Mouse (Mus musculus) monocyte, adult 2 months (primary cell): Measurements from ENCODE around the gene P3h2.

Experiments used
- DNase-seq, 2 experiments: peaks; one replicate each; pipeline ENCODE4 v3.0.0; 2022; ENCODE audit warnings: low spot score in 2 of 2, low read depth in 1 of 2

Gene P3h2

DNA sequence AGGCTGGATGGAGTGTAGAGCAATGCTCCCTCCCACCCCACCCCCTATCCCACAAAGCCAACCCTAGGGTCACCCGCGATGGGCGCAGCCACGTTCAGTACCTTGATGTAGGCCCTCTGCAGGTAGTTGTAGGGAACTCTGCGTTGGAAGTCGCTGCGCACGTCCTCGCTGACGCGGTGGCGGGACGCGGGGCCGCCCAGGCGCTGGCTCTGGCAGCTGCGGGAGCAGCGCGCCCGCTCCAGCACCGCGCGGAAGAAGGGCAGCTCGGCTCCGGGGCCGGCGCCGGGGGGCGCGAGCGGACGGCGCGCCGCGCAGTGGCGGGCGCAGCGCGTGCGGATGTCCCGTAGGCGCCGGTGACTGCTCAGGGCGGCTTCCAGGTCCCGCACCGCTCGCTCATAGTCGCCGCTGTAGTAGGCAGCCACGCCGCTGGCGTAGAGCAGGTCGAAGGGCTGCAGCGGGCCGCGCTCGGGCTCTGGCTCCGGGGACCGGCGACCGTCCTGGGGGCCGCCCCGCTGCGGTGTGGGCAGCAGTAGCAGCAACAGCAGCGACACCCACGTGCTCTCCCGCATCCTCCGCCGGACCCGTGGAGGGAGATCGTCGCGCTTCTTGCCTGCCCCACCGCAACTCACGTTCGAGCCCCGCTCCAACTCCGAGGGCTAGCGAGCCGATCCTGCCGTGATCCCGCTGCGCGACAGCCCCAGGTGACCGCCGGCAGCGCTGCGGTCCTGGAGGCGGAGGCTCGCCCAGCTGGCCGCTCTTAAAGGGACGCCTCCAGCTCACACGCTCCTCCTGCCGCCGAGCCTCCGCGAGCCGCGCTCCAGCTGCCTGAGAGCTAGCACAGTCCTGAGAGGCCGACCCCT is at the start of gene P3h2:
Gene P3h2, minus strand, starts transcription at position 670 of the 860 bp plus-strand sequence.
- DNase-seq, result no peak

DNA sequence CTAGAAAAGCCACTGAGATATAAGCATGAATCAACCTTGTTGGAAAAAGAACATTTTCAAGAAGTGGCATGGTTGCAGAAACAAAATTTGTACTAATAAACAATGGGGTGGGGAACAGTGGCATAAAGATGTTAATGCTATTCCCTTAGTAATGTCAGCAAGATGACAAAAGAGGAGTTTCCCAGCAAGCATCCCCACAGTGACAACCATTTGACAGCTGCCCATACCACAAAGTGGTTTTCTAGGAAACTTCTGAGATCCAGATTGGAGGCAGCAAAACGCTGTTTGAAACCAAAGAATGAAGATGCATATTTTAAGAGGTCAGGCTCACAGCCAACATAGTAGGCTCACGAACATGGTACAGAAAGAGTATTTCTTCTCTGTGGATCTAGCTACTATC is 46.7 kb upstream of the P3h2 start:
- DNase-seq, result no peak

DNA sequence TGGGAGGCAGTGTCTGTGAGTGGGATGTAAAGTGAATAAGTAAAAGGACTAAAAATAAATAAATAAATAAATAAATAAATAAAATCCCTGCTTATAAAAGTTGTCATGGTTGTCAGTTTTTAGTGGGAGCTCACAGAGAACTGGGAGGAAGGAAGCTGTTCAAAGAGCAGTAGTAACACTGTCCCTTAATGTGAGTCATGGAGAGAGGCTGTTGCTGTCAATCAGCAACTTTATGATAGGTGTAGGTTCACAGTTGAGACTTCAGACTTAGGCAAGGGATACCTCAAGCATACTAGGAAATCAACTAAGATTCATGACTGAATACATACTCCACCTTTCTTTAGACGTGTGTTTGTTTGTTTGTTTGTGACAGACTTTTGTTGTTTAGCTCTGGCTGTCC is 45.4 kb upstream of the P3h2 start:
- DNase-seq, result no peak

DNA sequence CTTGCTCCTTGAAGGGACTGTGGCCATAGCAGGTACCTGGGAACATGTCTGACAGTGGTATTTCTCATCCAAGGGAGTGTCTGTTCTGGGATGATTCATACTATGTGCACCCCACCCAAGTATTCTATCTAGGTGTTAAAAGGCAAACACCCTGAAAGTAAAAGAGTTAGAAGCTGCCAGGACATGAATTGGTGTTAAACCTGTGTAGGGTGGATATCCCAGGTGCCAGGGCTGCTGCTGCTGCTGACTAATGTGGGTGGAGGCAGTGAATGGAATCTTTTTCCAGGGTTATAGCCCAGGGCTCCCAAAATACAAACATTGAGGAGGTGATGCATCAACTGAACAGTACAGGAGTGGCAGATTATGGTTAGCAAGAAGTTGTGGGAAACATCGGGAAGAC is 41.3 kb upstream of the P3h2 start:
- no peak for DNase-seq

DNA sequence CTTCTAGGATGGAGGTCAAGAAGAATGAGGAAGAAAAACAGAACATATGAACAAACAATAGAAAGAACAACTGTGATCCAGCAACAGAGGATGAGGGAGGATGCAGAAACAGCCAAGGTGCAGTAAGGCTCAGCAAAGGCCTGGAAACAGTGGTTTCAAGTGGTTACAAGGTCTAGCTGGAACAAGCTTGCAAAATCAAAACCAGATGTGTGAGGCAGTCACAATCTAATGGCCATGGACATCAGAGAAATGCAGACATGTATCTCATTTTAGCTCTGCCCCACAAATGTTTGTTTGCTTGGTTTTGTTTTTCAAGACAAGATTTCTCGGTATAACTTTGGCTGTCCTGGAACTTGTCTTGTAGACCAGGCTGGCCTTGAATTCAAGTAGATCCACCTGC is 25.5 kb upstream of the P3h2 start:
- DNase-seq, result no peak

DNA sequence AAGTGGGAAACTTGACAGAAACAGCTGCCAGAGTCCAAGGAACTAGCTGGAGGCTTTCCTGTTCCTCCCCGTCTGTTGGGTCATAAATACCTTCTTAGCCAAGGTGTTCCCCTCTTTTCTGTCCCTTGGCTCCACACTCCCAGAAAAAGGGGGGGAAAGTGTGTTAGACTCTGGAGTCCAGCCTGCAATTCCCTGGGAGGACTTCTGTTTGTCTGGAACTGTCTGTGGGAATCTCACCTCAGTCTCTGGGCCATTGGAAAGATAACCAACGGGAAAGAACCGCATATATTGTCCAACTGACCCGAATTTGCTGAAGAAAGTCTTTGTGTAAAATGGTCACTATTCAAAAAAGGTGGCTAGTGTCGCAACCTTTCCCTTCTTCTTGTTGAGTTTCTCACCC is 1.0 kb upstream of the P3h2 start:
- DNase-seq, result no peak

DNA sequence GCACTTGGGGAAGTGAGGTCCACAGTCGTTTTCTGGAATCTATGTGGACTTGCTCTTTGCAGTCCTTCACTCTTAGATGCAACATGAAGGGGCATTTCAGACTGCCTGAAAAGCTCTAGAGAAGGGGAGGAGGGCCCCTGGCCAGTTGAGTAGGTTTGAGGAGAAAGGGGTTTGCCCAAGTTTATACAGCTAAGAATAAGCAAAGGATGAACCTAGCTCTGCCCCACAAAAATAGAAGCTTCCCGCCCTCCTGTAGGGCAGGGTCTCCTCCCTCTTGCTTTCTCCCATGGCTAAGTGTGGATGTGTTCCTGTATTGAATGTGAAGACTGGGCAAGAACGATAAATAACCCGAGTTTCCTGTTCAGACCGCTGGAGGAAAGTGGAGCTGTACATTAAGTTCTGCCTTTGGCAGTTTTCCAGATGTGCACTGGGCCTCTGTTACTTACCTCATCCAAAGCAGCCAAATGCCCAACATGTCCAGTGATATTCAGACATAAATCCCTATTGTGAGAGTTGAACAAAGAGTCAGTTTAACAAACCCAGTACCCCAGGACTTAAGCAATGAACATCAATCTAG is 545 bp upstream of the P3h2 start:
- no peak for DNase-seq

DNA sequence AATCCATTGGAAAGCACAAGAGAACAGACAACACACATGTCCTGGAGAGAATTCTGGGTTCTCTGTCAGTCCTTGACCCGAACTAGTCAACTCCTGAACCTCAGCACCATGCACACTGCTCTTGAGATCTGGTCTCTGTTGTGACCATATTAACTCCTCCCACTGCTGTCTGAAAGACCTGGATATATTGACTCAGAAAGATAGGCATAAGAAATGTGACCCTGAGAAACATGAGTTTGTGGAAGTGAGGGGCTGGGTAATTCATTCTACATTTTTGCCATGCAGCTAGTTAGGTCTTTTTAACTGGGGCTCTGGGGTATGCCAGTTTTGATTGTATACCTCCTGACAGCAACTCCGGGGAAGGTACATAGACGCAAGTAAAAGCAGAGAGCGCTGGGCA is 1.3 kb downstream of the P3h2 start:
- DNase-seq, result no peak

DNA sequence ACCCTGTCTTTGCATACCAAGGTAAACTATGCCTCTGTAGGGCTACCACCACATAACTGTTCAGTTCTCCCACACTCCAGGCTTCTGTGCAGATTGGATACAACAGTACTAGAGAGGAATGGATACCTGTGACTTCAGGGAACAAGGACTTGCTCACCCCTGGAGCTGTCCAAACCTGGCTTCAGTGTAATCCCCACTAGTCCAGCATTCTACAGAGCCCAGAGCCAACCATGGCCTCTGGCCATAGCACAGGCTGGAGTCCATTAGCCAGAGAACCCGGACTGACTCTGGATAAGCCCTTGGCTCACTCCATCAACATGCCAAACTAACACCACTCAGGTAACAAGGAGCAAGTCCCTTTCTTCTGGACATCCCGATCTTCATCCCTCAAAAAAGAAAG is 2.7 kb downstream of the P3h2 start:
- no peak for DNase-seq

DNA sequence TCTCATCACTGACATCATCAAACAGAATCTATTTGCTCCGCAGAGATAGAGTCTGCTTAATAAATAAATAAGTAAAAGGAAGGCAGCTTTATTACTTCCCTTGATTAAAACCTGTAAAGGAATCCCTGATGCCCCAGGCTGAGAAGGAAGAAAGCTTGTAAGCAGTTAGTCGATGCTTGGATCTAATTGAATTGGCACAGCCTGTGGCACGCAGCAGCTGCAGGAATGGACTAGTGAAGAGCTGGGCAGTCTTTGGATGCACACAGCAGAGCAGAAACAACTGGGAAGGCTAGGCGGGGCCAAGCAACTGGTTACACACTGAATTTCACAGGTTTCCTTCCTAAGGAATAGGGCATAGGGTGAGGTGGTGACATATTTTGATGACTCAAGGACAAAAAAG is 5.4 kb downstream of the P3h2 start:
- DNase-seq, result no peak

DNA sequence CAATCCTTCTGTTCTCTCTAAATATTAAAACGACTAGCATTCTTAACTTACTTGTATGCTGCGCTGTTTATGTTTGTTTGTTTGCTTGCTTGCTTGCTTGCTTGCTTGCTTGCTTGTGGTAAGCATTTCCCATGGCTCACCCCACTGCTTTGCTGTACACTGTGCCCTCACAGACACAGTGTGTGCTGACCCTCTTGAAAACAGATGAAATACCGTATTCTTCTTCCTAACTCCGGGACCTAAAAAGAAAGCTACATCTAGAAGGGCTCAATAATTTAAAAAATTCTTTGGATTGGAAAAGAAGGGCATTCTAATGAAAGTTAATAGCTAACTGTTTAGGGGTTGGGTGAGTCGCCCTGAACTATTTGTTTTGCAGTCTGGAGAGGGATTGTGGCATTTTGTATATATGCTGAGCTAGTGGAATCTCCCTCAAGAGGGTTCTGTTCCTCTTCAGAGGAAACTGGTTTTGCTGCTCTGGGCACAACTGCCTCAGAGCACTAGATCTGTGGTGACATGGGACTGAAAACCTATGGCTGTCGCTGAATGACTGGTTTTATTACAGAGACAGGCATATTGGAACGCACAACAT is 9.8 kb downstream of the P3h2 start:
- no peak for DNase-seq

DNA sequence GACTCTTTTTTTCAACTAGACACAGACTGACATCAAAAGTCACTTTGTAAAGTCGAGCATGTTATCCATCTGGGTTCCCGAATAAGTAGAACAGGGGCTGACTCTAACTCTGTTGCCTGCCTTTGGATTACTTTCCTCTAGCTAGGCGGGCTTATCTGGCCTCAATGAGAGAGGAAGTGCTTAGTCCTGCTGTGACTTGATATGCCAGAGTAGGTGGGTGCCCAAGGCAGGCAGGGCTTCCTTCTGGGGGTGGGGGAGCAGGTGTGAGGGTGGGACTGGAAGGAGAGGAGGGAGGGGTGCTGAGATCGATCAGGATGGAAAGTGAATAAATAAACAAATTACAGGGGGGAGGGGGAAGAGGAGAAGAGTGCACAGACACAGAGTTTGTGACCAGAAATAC is 11.7 kb downstream of the P3h2 start:
- no peak for DNase-seq

DNA sequence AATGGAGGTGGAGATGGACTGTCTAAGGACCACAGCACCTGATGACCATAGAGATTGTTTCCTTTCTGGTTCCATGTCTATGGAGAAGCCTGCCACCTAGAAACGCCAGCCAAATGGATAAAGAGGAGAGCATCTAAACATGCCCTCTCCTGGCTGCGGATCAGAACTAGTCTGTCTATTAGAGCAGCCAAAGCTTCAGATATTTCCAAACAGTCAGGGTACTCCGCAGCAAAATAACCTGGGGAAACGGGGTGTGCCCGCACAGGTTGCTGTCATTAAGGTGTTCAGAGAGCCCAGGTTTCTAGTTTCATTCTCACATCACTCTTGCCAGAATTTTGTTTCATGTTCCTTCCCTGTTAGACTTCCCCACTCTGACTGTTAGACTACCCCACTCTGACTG is 16.6 kb downstream of the P3h2 start:
- DNase-seq, result no peak

DNA sequence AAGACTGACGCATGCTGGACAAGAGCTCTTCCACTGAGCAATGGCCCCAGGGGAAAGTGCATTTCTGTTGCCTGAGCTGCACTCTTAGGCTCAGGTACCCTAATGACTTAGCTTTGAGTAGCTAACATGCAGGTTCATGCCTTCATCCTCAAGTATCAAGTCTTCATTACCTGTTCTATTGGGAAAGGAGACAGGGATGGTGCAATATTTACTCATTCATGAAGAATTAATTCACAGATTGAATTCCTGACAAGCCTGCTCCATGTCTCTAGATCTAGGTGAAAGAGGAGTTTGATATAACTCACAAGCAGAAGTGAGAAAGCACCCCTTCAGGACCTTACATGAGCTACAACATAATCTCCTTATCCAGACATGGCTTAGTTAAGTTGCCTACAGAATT is 17.3 kb downstream of the P3h2 start:
- DNase-seq, result no peak

DNA sequence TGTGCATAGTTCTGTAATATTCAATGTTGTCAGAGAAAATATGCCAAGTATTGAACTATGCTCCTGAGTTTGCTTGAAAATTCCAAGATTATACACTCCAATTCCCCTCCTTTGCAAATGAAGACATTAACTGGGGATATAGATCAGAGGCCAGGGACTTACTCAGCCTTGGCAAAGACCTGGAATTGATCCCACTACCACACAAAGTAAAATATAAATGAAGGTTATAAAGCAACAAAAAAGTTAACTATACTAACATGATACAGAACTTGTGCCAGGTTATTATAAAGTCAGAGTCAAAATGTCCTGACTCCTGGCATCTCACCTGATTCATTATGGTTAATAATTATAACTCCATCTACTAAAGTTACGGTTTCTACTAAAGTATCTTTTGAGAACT is 18.6 kb downstream of the P3h2 start:
- DNase-seq, result no peak

DNA sequence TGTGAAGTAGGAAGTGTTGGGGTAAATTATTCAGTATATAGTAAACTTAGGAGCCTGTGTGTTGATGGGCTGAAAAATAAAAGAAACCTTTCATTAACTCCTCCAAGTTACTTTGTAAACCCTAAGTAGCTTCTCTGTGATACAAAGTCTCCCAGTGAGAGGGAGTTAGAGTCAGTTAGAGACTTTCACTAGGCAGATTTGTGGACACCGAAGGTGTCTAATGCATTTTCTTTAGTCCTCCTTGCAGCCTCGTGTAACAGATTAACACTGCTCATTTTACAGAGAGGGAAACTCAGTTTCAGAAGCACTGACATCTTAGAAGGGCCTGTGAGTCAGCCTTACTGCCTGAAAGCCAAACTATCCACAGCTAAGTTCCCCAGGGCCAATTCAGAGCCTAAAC is 20.4 kb downstream of the P3h2 start:
- DNase-seq, result no peak

DNA sequence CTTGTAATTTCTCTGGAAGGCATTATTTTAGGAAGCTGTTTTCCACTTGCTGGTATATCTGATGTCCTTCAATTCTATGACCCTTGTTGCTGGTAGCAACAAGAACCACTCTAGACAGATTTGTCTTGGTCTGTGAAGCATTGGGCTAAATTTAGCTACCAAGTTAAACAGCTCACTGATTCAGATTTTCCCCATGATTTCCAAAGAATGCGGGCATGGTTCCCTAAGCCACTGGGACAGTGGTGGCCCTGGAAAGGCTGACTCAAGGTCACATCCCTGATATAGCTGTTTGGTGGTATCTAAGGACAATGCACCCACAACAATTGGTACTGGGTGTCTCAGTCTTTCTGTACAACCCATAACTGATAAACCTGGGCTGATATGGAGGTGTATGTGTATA is 22.8 kb downstream of the P3h2 start:
- no peak for DNase-seq

DNA sequence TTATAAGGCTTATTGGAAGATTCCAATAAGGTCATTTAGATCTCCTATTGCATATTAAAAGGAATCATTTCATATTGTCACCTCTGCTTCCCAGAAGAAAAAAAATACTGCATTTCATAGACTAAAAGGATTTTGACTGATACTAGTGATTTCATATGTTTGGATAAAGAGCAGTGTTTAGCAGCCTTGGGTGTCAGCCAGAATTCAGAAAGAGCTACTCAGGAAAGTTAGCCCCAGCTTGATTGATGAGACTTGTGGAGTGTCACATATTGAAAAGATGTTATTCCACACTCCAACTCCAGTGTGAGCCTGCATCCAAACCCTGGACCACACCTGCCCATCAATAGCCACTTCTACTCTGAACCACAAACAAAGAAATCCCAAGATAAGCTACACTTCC is 23.2 kb downstream of the P3h2 start:
- DNase-seq, result no peak

DNA sequence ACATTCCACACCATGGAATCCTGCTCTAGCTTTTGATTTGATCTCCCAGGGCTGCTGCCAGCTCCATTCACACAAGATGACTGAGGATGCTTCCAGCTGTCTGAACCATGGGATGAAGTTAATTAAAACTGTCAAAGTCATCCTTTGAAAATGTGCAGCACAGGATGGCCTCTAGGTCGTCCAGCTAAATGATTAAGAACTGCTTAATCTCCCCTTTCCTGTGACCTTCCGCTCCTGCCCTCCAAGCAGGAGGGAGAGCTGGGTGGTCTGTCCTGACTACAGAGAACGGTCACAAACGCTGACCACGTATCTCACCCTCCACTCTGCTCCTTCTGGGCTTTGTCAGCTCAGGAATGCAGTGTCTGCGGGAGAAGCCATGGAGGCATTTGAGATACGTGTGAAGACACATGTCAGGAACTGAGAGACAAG is 26.6 kb downstream of the P3h2 start:
- DNase-seq, result no peak

DNA sequence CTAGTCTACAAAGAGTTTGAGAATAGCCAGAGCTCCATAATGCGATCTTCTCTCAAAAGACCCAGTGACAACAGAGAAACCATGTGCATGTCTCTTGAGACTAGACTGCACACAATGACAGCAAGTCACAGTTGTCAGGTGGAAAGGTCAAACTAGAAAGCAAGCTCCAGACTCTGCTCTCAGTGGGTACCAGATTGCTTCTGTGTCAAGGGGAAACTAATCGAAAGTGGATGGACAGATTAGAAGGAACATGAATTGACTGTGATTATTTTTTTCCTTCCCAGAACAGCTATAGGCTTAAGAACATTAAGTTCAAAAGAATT is 27.5 kb downstream of the P3h2 start:
- no peak for DNase-seq

DNA sequence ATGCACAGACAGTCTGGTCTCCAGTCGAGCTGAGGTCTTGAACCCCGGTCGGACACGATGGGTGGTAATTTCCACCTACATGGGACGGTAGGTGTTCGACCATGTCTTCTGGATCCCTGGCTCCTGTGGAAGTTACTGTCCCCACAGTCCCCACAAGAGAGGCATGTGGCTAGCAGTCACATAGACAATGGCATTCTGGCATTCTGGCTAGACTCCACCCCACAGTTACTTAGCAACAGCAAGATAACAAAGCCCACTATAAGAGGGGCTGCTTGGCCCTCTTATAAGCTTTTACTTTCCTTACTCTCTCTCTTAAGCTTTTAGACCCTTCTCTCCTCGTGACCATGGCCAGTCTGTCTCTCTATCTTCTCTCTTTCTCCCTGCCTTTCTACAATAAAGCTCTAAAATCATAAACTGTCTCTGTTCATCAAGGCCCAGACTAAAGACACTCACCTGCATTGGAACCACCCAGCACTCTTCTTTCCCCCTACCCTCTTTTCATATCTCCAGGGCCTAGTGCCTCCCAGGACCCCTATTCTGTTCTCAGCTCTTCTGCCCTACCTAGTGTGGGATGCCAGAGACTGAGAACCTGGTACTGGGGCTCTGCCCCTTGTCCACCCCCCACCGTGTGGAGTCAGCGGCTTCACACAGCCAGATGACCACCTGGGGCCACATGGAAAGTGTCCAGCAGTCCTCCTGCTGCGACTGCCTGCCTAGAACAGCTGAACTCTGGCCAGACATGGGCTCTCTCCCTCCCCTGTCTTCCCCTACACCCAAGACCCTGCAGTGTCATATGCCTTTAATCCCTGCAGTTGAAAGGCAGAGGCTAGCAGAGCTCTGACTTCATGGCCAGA is 28.1 kb downstream of the P3h2 start:
- no peak for DNase-seq

DNA sequence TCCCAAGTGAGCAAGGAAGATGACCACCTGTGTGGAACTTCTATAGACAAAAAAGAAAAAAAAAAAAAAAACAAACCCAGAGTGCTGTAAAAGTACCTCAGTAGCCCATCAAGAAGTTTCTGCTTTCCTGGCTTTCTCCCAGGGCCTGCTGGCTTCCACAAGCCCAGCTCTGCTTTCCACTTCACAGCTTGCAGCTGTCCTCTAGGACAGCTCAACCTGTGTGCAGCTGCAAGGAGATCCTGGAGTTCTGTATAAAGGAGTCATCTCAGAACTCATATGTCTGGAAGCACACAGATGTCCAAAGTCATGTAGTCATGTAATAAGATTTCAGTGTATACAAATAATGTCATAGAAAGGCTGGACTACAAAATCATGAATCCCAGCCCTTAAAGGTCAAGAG is 30.5 kb downstream of the P3h2 start:
- no peak for DNase-seq
